Mouse (Mus musculus) liver, adult 2 months (tissue): ENCODE results near the gene Obscn. TPM values are rescaled to one million over a fixed set of nuclear protein-coding genes. Genes with fewer than 3 reads are reported as not detected.

Source experiments
- DNase-seq: peaks from one replicate; pipeline ENCODE4 v3.0.0-alpha.2; 2011; ENCODE audit warnings: low read depth, low spot score; ENCODE audit errors: extremely low read depth
- H3K27ac ChIP-seq: fragments of 200-500 bp; replicated peaks from 2 replicates; pipeline ENCODE4 v1.5.1; 2012; ENCODE audit warnings: low read depth, mild to moderate bottlenecking, control low read depth, inconsistent platforms, low read length; ENCODE audit not compliant: insufficient read depth
- H3K27me3 ChIP-seq: fragments of 200-500 bp; 2 replicates; pipeline ENCODE4 v1.6.1; 2012; ENCODE audit warnings: mild to moderate bottlenecking, moderate library complexity, low read length, inconsistent platforms; ENCODE audit not compliant: control insufficient read depth, insufficient read depth
- H3K36me3 ChIP-seq: fragments of 200-500 bp; 2 replicates; pipeline ENCODE4 v1.6.1; 2012; ENCODE audit warnings: low read length, inconsistent platforms; ENCODE audit not compliant: control insufficient read depth, insufficient read depth
- H3K4me1 ChIP-seq: fragments of 200-500 bp; 2 replicates; pipeline ENCODE4 v1.6.1; 2011; ENCODE audit warnings: low read length; ENCODE audit not compliant: control insufficient read depth, insufficient read depth
- H3K4me3 ChIP-seq: fragments of 200-500 bp; 2 replicates; pipeline ENCODE4 v1.5.1; 2011; ENCODE audit warnings: low read depth, mild to moderate bottlenecking, control low read depth, low read length, moderate library complexity; ENCODE audit not compliant: insufficient read depth
- H3K79me2 ChIP-seq: fragments of 200-500 bp; 2 replicates; pipeline ENCODE4 v1.6.1; 2012; ENCODE audit warnings: inconsistent platforms, mild to moderate bottlenecking, low read length, moderate library complexity; ENCODE audit not compliant: control insufficient read depth, insufficient read depth
- H3K9ac ChIP-seq: fragments of 200-500 bp; 2 replicates; pipeline ENCODE4 v1.6.1; 2012; ENCODE audit warnings: low read depth, mild to moderate bottlenecking, control low read depth, inconsistent platforms, low read length
- CTCF ChIP-seq: fragments of 200-500 bp; IDR thresholded peaks from 2 replicates; pipeline ENCODE4 v1.5.1; 2011; ENCODE audit warnings: low read depth, low read length, control low read depth
- POLR2A ChIP-seq: fragments of 200-500 bp; IDR thresholded peaks from 2 replicates; pipeline ENCODE4 v1.6.1; 2011; ENCODE audit warnings: low read length, control low read depth; ENCODE audit not compliant: insufficient read depth; ENCODE audit errors: extremely low read depth
- WGBS: fragments of 180-500 bp; shearing (Covaris S2); methylation state at CpG from one replicate; pipeline ENCODE4 v1.1.7; 2018; 5-methylcytosine and 5-hydroxymethylcytosine counted together
- polyA plus RNA-seq: library from polyadenylated mRNA; depleted of rRNA; stranded (reverse); fragments of >200 nt; gene quantifications from 2 replicates; pipeline ENCODE4 v1.2.3, GENCODE M21; 2012
- total RNA-seq: library from RNA; depleted of rRNA; stranded (reverse); fragments of >200 nt; gene quantifications from 2 replicates; pipeline ENCODE4 v1.2.3, GENCODE M21; 2014

Gene Obscn
- total and polyA plus RNA-seq, 2 experiments, result 0.07 to 0.83 TPM

DNA sequence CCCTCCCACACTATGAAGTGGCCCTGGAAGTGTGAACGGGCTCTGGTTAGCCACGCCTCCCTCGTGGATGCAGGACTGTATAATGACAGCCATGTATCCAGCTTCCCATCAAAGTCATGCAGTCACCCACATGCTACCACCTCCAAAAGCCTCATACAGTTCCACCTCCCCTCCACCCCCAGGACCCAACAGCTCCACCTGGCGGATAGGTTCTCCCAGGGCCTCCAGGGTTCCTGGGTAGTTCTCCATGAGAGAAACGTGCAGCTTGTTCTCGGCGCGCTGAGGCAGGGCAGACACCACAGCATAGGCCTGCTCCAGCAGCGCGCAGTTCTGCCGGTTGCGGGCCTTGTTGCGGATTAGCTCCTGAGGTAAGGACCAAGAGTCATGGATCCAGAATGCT lies 107.2 kb downstream of the Obscn start:
- WGBS, result 83% methylated on average over 13 of the region's 13 CpGs

DNA sequence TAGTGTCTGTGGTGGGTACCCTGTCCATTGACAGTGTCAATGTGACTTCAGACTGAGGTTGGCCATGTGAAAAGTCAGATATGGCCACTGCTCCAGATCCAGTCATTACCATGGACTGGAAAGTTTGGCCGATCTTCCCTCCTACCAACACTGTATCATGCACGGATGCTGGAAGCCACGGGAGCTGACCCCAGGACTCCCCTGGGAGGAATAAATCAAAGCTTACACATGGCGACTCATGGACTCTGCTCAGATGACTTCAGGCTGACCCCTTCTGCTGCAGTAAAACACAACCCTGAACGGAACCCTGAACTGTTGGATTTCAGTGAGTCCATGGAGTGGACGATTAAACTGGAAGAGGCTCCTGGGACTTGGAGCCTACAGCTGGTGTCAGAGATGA lies 109.8 kb downstream of the Obscn start:
- Histone ChIP-seq H3K79me2 (no peaks in the 10 kb centered on the region), H3K27ac (no peak overlapping the region), H3K4me3 (no peak overlapping the region), H3K36me3 (no peaks in the 10 kb centered on the region), H3K9ac (no peak overlapping the region), H3K27me3 (no peaks in the 10 kb centered on the region), H3K4me1 (no peaks in the 10 kb centered on the region)
- no peak for DNase-seq
- no peak for TF ChIP-seq CTCF
- no peak for TF ChIP-seq POLR2A
- WGBS, result 66% methylated on average over 6 of the region's 6 CpGs

More for the DNA sequence above, 107.2 kb downstream of the Obscn start:
- DNase-seq, result no peak
- Histone ChIP-seq H3K79me2 (no peaks in the 10 kb centered on the region), H3K9ac (no peak overlapping the region), H3K4me3 (no peak overlapping the region), H3K27ac (no peak overlapping the region), H3K4me1 (no peaks in the 10 kb centered on the region), H3K27me3 (no peaks in the 10 kb centered on the region), H3K36me3 (no peaks in the 10 kb centered on the region)
- no peak for TF ChIP-seq POLR2A
- peak; percentile 36 for TF ChIP-seq CTCF

DNA sequence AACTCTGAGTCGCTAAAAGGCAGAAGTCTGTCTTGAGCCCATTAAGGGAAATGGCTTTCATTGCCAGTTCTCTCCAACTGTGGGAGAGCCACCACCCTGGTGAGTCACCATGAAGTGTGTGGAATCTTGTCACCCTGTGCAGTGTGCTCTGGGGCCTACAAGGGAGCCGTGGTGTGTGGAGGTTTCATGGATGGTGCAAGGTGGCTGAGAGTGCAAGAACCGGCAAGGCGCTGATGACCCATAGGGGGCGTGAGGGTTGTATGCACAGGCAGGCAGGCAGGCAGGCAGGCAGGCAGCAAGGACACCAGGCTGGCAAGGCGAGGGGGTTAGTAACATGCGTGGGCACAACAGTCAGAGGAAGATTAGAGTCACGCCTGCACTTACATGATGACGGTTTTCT lies 121.2 kb downstream of the Obscn start:
- no peak for DNase-seq
- H3K79me2 ChIP-seq, result no peaks in the 10 kb centered on the region
- H3K4me3 ChIP-seq, result no peak overlapping the region
- TF ChIP-seq CTCF, result peak; percentile 65
- TF ChIP-seq POLR2A, result no peak
- no peak overlapping the region for H3K9ac ChIP-seq
- H3K4me1 ChIP-seq, result no peaks in the 10 kb centered on the region
- WGBS, result 45% methylated on average over 9 of the region's 9 CpGs
- no peak overlapping the region for H3K27ac ChIP-seq
- H3K36me3 ChIP-seq, result no peaks in the 10 kb centered on the region
- no peaks in the 10 kb centered on the region for H3K27me3 ChIP-seq

DNA sequence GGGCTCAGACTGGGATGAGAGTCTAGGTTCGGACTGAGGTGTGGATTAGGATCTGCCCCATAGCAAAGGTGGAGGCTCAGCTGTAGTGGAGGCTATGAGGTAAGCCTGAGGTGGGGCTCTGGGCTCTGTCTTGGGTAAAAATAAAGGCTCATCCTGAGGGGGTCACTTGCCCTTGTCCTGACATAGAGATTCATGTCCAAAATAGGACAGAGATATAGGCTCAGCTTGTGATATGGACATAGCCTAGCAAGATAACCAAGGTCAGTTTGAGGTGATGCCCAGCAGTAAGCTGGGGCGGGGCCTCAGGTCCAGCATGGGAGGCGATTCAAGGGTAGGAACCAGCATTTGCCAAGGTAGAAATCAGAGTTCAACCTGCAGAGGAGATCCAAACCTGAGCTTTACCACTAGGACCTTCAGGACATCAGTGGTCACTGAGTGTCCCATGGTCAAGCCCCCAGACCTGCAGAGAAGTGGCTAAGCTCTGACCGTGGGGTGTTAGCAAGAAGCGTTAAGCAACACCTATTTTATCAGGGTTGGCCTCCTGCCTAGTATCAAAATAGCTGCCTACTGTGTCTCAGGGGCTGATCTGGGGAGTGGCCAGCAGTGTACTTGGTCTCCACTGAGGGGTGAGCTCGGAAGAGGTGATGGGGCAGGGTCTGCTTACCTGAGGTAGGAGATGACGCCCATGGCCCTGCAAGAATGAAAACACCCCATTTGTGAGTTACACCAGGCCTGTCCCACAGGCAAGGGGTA lies 133.7 kb downstream of the Obscn start:
- no peaks in the 10 kb centered on the region for H3K79me2 ChIP-seq
- no peak overlapping the region for H3K9ac ChIP-seq
- no peaks in the 10 kb centered on the region for H3K36me3 ChIP-seq
- no peaks in the 10 kb centered on the region for H3K4me1 ChIP-seq
- H3K27ac ChIP-seq, result no peak overlapping the region
- no peaks in the 10 kb centered on the region for H3K27me3 ChIP-seq
- DNase-seq, result no peak
- no peak overlapping the region for H3K4me3 ChIP-seq
- 79% methylated on average over 7 of the region's 7 CpGs for WGBS
- no peak for TF ChIP-seq POLR2A
- TF ChIP-seq CTCF, result no peak

DNA sequence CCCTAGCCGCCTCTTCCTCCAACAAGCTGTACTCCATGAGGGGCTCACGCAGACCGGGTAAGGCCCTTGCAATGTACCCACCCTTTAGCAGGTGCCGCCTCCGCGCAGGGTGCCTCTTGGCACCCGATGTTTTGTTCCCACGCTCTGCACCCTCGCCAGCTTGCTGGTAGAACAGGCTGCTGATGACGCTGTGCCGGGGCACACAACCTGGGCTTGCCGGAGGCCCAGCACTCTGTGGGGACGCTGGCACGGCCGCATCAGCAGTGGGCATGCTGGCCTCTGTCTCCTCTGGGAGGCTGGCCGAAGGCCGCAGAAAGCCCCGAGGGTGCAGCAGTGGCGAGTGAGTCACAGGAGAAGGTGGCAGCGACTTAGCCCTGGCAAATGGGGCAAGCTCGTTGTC lies 135.6 kb downstream of the Obscn start:
- H3K4me3 ChIP-seq, result no peak overlapping the region
- H3K9ac ChIP-seq, result no peak overlapping the region
- no peaks in the 10 kb centered on the region for H3K79me2 ChIP-seq
- H3K27ac ChIP-seq, result no peak overlapping the region
- 91% methylated on average over 21 of the region's 21 CpGs for WGBS
- no peak for TF ChIP-seq CTCF
- TF ChIP-seq POLR2A, result no peak
- peaks cover 2% of the 10 kb centered on the region; the same call in 1 of the 2 replicates for H3K27me3 ChIP-seq
- no peak for DNase-seq
- no peaks in the 10 kb centered on the region for H3K36me3 ChIP-seq
- H3K4me1 ChIP-seq, result no peaks in the 10 kb centered on the region

DNA sequence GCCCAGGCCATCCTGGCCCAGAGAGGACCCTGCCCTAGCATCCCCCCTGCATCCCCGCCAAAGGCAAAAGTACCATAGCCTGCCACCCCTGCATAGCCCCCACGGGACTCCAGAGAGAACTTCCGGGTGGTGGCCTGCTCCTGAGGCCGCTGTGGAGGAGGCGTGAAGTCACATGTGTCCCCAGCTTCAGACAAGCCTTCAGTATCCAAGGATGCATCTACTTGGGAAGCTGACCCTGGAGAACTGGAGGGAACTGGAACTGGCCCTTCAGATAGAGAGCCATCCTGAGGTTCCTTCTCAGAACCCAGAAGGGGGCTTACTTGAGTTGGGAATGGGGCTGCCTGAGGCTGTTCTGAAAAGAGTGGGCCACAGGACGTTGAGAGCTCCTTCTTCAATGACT lies 136.4 kb downstream of the Obscn start:
- Histone ChIP-seq H3K4me1 (no peaks in the 10 kb centered on the region), H3K4me3 (no peak overlapping the region), H3K27me3 (peaks cover 2% of the 10 kb centered on the region; the same call in 1 of the 2 replicates), H3K36me3 (no peaks in the 10 kb centered on the region), H3K27ac (no peak overlapping the region), H3K9ac (no peak overlapping the region), H3K79me2 (no peaks in the 10 kb centered on the region)
- TF ChIP-seq CTCF, result no peak
- TF ChIP-seq POLR2A, result no peak
- 79% methylated on average over 6 of the region's 6 CpGs for WGBS
- no peak for DNase-seq
